Mouse (Mus musculus) megakaryocyte, embryonic 14.5 days (primary cell): ENCODE results near the gene Rdh9. TPM values are rescaled to one million over a fixed set of nuclear protein-coding genes. Genes with fewer than 3 reads are reported as not detected.
"Not testable (repeated sequence)": the region's sequence is repeated elsewhere in the genome, so short reads cannot be mapped to it uniquely, and the experiment has no call there.

Experiments used
- H3K27me3 ChIP-seq: replicated peaks from 2 replicates; pipeline ENCODE3; 2012; ENCODE audit warnings: inconsistent platforms
- H3K36me3 ChIP-seq: replicated peaks from 2 replicates; pipeline ENCODE3; 2012; ENCODE audit warnings: low read length, inconsistent platforms, mixed read lengths
- H3K4me1 ChIP-seq: 2 replicates; pipeline ENCODE4 v1.6.1; 2012; ENCODE audit warnings: inconsistent platforms
- H3K4me3 ChIP-seq: replicated peaks from 2 replicates; pipeline ENCODE3; 2012; ENCODE audit warnings: moderate library complexity, mild to moderate bottlenecking, inconsistent platforms
- H3K9me3 ChIP-seq: 2 replicates; pipeline ENCODE4 v1.6.1; 2012; ENCODE audit warnings: inconsistent platforms
- FLI1 ChIP-seq: IDR thresholded peaks from 2 replicates; pipeline ENCODE4 v1.6.1; 2012; ENCODE audit warnings: low read length, inconsistent platforms, mixed read lengths
- GATA1 ChIP-seq: IDR thresholded peaks from 3 replicates; pipeline ENCODE4 v1.6.1; 2012; ENCODE audit warnings: mixed read lengths, low read length, inconsistent platforms, borderline replicate concordance
- polyA plus RNA-seq: library from polyadenylated mRNA; stranded (reverse); fragments of >175 nt; gene quantifications from 2 replicates; pipeline ENCODE4 v1.2.3, GENCODE M21; 2012; ENCODE audit warnings: low replicate concordance; ENCODE audit not compliant: insufficient read depth

Rdh9 gene
- polyA plus RNA-seq, 1 experiment: not detected

DNA sequence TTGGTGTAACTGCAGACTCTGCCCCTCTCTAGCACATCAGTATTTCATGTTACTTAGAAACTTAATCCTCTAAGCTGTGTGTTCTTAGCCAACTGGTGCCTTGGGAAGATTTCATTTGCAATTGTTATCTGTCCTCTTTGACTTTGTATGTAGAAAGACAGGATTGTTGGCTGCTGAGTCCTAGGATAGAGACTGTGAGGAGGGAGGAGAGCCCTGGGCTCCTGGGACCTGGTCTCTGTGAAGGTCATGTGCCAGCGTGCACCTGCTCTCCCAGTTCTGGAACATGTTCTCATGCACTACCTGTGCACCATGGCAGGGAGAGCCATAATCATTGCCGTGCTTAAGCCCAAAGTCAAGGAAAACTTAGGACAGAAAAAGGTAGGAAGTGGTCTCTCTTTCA, 25.4 kb downstream of the Rdh9 start:
- Histone ChIP-seq H3K27me3 (no peaks in the 10 kb centered on the region), H3K9me3 (peaks cover 5% of the 10 kb centered on the region), H3K4me3 (no peak overlapping the region), H3K4me1 (no peaks in the 10 kb centered on the region), H3K36me3 (no peaks in the 10 kb centered on the region)
- TF ChIP-seq FLI1 (no peak), GATA1 (no peak)

DNA sequence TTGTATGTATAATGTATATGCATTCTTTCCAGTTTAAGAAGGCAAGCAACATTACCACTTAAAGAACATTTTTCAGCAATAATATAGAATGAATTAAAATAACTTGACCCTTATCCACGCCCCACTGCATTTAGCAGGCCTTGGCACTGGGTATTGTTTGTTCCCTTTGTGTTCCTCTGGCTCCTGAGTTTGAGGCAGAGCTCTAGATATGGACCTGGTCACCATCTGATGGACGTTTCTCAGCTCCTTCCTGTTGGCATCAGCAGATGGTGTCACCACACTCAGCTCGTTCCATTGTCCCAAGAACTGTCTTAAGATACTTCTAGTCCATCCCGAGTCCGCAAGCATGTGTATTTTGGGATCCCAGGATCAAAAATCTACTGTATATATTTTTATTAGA, 26.1 kb downstream of the Rdh9 start:
- no peak for TF ChIP-seq GATA1
- no peak for TF ChIP-seq FLI1
- Histone ChIP-seq H3K4me3 (no peak overlapping the region), H3K4me1 (no peaks in the 10 kb centered on the region), H3K27me3 (no peaks in the 10 kb centered on the region), H3K9me3 (no peaks in the 10 kb centered on the region), H3K36me3 (no peaks in the 10 kb centered on the region)

DNA sequence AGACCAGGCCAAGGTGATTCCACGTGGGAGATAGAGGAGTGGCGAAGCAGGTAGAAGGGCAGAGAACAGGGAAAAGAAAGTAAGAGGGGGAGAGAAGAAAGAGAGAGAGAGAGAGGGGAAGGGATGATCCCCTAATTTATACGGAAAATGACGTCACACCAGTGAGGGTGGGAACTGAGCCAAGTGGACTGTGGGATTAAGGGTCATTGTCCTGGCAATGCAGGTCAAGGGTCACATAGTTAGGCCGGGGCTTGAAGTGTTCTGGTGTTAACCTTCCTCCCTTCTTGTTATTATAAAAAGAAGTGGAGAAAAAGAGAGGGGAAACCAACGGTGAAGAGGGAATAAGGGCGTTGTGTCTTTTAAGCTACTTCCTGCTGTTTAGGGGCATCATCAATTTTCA, 28.2 kb downstream of the Rdh9 start:
- no peak for TF ChIP-seq FLI1
- TF ChIP-seq GATA1: no peak

DNA sequence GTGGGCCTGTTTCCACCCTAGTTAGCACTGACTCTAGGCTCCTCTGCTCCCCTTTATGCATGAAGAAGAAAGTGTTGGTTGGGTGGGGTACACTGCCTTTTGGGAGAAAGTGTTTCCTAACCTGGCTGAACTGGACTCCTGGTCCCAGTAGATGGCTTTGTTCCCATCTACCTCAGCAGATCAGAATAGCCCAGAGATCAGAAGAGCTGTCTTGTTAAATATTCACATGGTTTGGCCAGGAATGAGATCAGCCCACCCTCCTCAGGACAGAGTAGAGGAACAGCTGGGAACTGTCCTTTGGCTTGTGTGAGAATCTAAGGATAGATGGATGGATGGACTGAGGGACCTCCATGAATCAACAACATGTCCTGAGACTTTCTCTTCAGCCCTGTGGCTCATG, 39.7 kb downstream of the Rdh9 start:
- no peaks in the 10 kb centered on the region for H3K36me3 ChIP-seq
- H3K4me3 ChIP-seq: no peak overlapping the region
- peaks cover 18% of the 10 kb centered on the region for H3K9me3 ChIP-seq
- TF ChIP-seq GATA1: no peak
- TF ChIP-seq FLI1: no peak
- no peaks in the 10 kb centered on the region for H3K27me3 ChIP-seq
- no peaks in the 10 kb centered on the region for H3K4me1 ChIP-seq

More for the DNA sequence above, 28.2 kb downstream of the Rdh9 start:
- H3K4me1 ChIP-seq: no peaks in the 10 kb centered on the region
- no peaks in the 10 kb centered on the region for H3K36me3 ChIP-seq
- peaks cover under 1% of the 10 kb centered on the region; the same call in 1 of the 2 replicates for H3K9me3 ChIP-seq
- no peak overlapping the region for H3K4me3 ChIP-seq
- no peaks in the 10 kb centered on the region for H3K27me3 ChIP-seq

DNA sequence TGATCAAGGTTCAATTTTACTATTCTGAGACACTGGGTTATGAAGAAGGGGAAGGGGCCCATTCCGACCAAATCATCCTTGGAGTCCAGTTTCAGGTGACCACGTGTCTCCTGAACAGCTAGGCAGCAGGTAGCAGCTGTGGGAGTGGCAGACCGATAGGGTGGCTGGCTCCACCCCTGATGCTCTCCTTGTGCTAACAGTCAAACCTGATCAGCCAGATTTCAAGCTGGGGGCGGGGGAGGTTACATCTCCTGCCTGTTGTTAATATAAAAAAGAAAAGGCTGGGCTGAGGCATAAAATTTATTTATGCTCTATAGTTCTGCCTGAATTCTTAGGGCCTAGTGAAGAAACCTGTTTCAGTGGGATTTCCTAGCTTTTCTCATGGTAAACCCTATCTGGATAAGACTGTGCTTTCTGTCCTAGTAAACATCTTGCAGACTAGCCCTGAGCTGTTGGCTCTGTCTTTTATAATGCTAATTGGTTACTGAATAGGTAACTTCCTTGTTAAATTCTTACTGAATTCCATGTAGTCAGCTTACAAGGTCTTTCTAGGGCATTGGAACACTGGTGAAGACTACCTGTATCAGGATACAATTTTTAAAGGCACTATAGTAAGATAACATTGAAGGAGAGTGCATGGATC, 41.2 kb downstream of the Rdh9 start:
- H3K9me3 ChIP-seq: peaks cover 20% of the 10 kb centered on the region
- H3K27me3 ChIP-seq, H3K4me1 ChIP-seq, H3K4me3 ChIP-seq, H3K36me3 ChIP-seq: not testable (repeated sequence)

DNA sequence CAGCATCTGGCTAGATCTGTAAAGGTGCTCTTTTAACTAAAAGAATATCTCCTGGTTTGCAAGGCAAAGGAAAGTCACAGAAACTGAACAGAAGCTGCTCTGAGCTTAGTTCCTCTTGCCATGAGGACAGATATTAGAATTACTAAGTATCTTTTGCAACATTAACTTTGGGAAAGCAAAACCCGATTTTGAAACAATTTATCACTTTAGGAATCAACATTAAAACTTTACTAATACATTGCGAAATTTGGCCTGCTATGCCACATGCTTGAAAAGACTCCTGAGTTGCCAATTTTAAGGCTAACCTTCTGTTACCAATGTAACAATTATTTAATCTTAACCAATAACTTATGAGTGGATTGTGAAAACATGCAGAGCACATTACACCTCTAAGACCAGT, 45.6 kb downstream of the Rdh9 start:
- not testable (repeated sequence) for H3K36me3 ChIP-seq, H3K4me1 ChIP-seq, H3K4me3 ChIP-seq, H3K27me3 ChIP-seq
- H3K9me3 ChIP-seq: peaks cover 20% of the 10 kb centered on the region

DNA sequence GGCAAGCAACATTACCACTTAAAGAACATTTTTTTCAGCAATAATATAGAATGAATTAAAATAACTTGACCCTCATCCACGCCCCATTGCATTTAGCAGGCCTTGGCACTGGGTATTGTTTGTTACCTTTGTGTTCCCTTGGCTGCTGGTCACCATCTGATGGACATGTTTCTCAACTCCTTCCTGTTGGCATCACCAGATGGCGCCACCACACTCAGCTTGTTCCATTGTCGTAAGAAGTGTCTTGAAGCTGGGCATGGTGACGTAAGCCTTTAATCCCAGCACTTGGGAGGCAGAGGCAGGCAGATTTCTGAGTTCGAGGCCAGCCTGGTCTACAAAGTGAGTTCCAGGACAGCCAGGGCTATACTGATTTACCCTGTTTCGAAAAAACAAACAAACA, 49.2 kb downstream of the Rdh9 start:
- no peak overlapping the region for H3K4me3 ChIP-seq
- TF ChIP-seq GATA1: no peak
- no peak for TF ChIP-seq FLI1
- H3K9me3 ChIP-seq: peaks cover 15% of the 10 kb centered on the region; the same call in 1 of the 2 replicates
- H3K4me1 ChIP-seq: no peaks in the 10 kb centered on the region
- H3K27me3 ChIP-seq: no peaks in the 10 kb centered on the region
- H3K36me3 ChIP-seq: no peaks in the 10 kb centered on the region

DNA sequence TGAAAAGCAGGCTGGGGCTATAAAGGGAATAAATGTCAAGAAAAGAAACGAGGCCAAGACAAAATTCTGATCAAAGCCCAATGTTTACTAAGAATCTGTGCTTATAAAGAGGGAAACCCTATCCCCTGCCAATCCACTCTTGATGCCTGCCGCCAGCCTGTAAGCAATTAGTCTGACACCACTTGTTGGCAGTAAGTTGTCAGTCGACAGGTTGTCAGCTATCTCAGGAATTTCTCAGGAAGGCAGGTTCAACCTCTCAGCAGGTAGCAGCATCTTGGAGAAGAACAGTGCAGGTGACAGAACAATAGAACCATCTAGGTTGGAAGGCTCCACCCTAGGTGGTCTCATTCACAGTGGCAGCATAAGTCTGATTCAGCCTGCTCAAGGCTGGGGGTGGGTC, 52.9 kb downstream of the Rdh9 start:
- H3K27me3 ChIP-seq: no peaks in the 10 kb centered on the region
- no peaks in the 10 kb centered on the region for H3K36me3 ChIP-seq
- no peak for TF ChIP-seq GATA1
- no peak for TF ChIP-seq FLI1
- no peak overlapping the region for H3K4me3 ChIP-seq
- H3K4me1 ChIP-seq: no peaks in the 10 kb centered on the region
- H3K9me3 ChIP-seq: peaks cover 13% of the 10 kb centered on the region; the same call in 1 of the 2 replicates

DNA sequence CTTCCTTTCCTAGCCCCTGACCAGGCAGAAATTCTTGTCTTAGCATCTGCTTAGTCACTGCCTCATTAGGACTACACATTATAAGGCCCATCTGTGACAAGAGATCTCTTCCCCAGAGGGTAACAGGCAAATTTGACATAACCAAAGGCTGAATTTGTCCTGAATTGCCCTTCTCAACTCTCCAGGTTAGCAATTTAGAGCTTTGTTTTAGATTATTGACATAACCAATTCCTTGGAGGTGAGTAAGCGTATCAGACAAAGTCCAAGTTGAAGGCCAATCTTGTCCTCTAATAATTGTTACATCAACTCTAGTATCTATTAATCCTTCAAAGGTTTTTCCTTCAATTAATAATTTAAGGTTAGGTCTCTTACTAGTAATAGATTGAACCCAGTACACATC, 58.0 kb downstream of the Rdh9 start:
- H3K9me3 ChIP-seq: peaks cover 21% of the 10 kb centered on the region
- H3K27me3 ChIP-seq, H3K4me1 ChIP-seq, H3K36me3 ChIP-seq, H3K4me3 ChIP-seq: not testable (repeated sequence)

DNA sequence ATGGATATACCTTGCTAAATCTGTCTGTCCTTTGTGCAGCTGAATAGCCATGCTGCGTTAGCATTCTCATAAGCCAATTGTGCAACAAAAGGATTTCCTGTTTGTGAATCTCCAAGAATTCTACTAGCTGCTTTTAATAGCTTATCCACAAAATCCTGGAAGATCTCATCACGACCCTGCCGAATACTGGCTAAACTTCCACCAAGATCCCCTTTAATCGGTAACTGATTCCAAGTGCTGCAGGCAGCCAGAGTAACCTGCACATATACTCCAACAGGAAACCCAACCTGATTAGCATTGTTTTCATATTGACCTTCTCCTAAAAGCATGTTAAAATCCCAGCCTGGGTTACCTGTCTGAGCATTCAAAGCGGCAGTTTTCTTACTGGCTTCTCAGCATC, 59.1 kb downstream of the Rdh9 start:
- Histone ChIP-seq H3K36me3 (no peaks in the 10 kb centered on the region), H3K27me3 (no peaks in the 10 kb centered on the region), H3K9me3 (peaks cover 25% of the 10 kb centered on the region), H3K4me1 (no peaks in the 10 kb centered on the region), H3K4me3 (no peak overlapping the region)
- TF ChIP-seq GATA1 (no peak), FLI1 (no peak)

DNA sequence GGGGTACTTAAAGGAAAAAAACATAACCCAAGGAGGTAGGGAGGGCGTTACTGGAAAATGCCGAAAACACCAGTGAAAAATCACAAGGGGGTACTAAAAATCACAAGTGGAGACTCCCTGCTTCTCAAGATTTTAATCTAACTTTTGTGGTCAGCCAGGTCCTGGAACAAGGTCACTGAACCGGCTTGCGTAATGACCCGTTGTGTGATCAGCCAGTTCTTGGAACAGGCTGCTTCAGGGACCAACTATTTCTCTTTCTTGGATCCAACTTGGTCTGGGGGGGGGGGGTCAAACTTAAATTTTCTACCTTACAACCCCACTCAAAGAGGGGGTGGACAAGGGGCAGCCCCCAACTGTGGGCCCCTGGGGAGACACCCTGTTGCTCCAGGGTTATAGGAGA, 61.6 kb downstream of the Rdh9 start:
- not testable (repeated sequence) for H3K36me3 ChIP-seq, H3K4me3 ChIP-seq, H3K27me3 ChIP-seq, H3K4me1 ChIP-seq
- peaks cover 25% of the 10 kb centered on the region for H3K9me3 ChIP-seq

DNA sequence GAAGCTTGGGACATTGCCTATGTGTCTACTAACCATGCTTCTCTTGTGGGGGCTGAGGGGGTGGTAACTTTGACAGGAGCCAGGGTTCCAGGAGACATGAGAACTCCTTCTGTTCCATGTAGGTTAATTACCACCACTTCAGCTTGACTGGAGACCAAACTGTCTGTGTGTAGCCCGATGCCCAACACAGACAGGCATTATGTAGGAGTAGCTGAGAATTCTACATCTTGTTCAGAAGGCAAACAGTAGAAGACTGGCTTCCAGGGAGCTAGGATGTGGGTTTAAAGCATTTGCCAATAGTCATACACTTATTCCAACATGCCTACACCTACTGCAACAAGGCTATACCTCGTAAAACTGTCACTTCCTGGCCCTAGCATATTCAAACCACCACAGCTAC, 62.4 kb downstream of the Rdh9 start:
- TF ChIP-seq FLI1: no peak
- TF ChIP-seq GATA1: no peak
- Histone ChIP-seq H3K36me3 (no peaks in the 10 kb centered on the region), H3K4me1 (no peaks in the 10 kb centered on the region), H3K4me3 (no peak overlapping the region), H3K27me3 (no peaks in the 10 kb centered on the region), H3K9me3 (peaks cover 25% of the 10 kb centered on the region)
